ENCODE assay signal across 11 mouse cellular contexts in the genomic region with DNA sequence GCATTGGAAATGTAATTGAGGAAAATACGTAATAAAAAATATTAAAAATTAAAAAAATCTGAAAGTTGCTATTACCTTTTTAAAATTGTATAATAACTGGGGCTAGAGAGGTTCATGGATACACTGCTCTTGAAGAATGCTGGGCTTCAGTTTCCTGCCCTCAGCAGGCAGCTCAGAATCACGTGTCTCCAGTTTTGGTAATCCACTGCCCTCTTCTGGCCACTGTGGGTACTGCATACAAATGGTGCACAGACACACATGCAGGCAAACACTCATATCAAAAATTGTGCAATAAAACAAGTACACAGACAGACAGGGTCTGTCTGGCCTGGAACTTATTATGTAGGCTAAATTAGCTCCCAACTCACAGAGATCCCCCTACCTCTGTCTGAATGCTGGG. TPM values are rescaled to one million over a fixed set of nuclear protein-coding genes. Genes with fewer than 3 reads are reported as not detected.
DNase-seq lines count a peak whose midpoint lies in the region; TF ChIP-seq lines count a peak whose summit lies in the region.
"Had no signal": no experiment of that assay in that cellular context is flagged by ENCODE, and none has a peak within 500 bp of the region (broad histone marks: within the 10 kb centered on the region; RNA-seq: fewer than 3 reads in every experiment).

No protein-coding gene starts in this region.

- no peak for DNase-seq in layer of hippocampus, adult 2 months (ENCODE audit: low spot score in 2 of 2)
- no peak for DNase-seq in layer of hippocampus, adult 18-20 months (ENCODE audit: low spot score in 2 of 2)
- peak; percentile 66 to 67 for DNase-seq in B cell, adult 2 months
- DNase-seq in MEL (ENCODE audit: low read depth, low spot score): peak; percentile 63
- peak; percentile 63 for DNase-seq in induced T-regulatory cell, adult 2 months (ENCODE audit: low read depth)
- no peak for DNase-seq in right cerebral cortex, postnatal 36 days (ENCODE audit: low spot score in 2 of 2)
- no peak for DNase-seq in urinary bladder, postnatal 25 days (ENCODE audit: low spot score)
- DNase-seq in left cerebral cortex, adult 18-20 months (ENCODE audit: low spot score in 2 of 2): no peak
- DNase-seq: adrenal gland, adult 8-10 months had no signal

- no peaks in the 10 kb centered on the region for H3K36me3 ChIP-seq in MEL (ENCODE audit: control insufficient read depth in 1 of 2, insufficient read depth in 2 of 2, low read length in 2 of 2)

- no peaks in the 10 kb centered on the region for H3K79me2 ChIP-seq in MEL (ENCODE audit: control insufficient read depth, insufficient read depth, low read length, poor library complexity)

- H3K9ac ChIP-seq in MEL (ENCODE audit: control insufficient read depth, low read depth, low read length, poor library complexity, severe bottlenecking): no peak overlapping the region
- H3K9ac ChIP-seq: hindbrain, embryonic 14.5 days had no signal

- TF ChIP-seq RAD21 in MEL (IDR thresholded peaks at IDR 0.05; ENCODE audit: low read depth, low read length): peak; percentile 65

- no peak for TF ChIP-seq EP300 in MEL (IDR thresholded peaks at IDR 0.05; ENCODE audit: low read depth in 1 of 2, low read length in 2 of 2)

- TF ChIP-seq CTCF in layer of hippocampus, adult 2 months (conservative IDR thresholded peaks at IDR 0.05): peak; percentile 72
- TF ChIP-seq CTCF in MEL (IDR thresholded peaks at IDR 0.05 in 2 of 3, conservative IDR thresholded peaks at IDR 0.05 in 1 of 3; ENCODE audit: control insufficient read depth in 1 of 3, insufficient read depth in 1 of 3, low read depth in 2 of 3, low read length in 3 of 3, poor library complexity in 1 of 3, severe bottlenecking in 1 of 3): peak; percentile 61 to 75 (median 70)

- no peak overlapping the region for H3K27ac ChIP-seq in layer of hippocampus, adult 2 months
- H3K27ac ChIP-seq in MEL (ENCODE audit: control insufficient read depth, low read depth, low read length): no peak overlapping the region
- H3K27ac ChIP-seq: hindbrain, embryonic 14.5 days had no signal

- TF ChIP-seq POLR2A in MEL (IDR thresholded peaks at IDR 0.05; ENCODE audit: control insufficient read depth in 1 of 2, insufficient read depth in 1 of 2, low read depth in 1 of 2, low read length in 2 of 2, poor library complexity in 1 of 2): no peak

- no peaks in the 10 kb centered on the region for H3K4me1 ChIP-seq in MEL (ENCODE audit: control insufficient read depth in 1 of 2, insufficient read depth in 2 of 2, low read length in 2 of 2)

- no peak overlapping the region for H3K4me3 ChIP-seq in layer of hippocampus, adult 2 months
- no peak overlapping the region for H3K4me3 ChIP-seq in MEL (ENCODE audit: control insufficient read depth in 1 of 2, insufficient read depth in 1 of 2, low read depth in 2 of 2, low read length in 2 of 2)

- no peaks in the 10 kb centered on the region for H3K9me3 ChIP-seq in MEL (replicated peaks; ENCODE audit: insufficient read depth, low read length)

- H3K27me3 ChIP-seq in MEL (ENCODE audit: control insufficient read depth in 1 of 2, insufficient read depth in 2 of 2, low read length in 2 of 2): no peaks in the 10 kb centered on the region

TF ChIP-seq in MEL, 35 proteins besides CTCF, POLR2A, EP300 and RAD21:
- TF ChIP-seq POLR2AphosphoS5 (IDR thresholded peaks at IDR 0.05; ENCODE audit: borderline replicate concordance, low read depth, low read length): no peak
- TF ChIP-seq USF1 (IDR thresholded peaks at IDR 0.05; ENCODE audit: low read depth, low read length): peak; percentile 65
- no peak for TF ChIP-seq RCOR1 (IDR thresholded peaks at IDR 0.05; ENCODE audit: low read depth, low read length)
- TF ChIP-seq ZC3H11A (IDR thresholded peaks at IDR 0.05; ENCODE audit: low read depth, low read length): peak; percentile 65
- TF ChIP-seq KAT2A (conservative IDR thresholded peaks at IDR 0.05; ENCODE audit: low read depth, low read length): no peak
- no peak for TF ChIP-seq CHD2 (IDR thresholded peaks at IDR 0.05; ENCODE audit: low read length)
- no peak for TF ChIP-seq SIN3A (IDR thresholded peaks at IDR 0.05; ENCODE audit: low read length)
- no peak for TF ChIP-seq TBP (IDR thresholded peaks at IDR 0.05; ENCODE audit: low read depth, low read length)
- TF ChIP-seq TAL1 (IDR thresholded peaks at IDR 0.05; ENCODE audit: low read length): no peak
- no peak for TF ChIP-seq ZNF384 (IDR thresholded peaks at IDR 0.05; ENCODE audit: low read depth, low read length)
- no peak for TF ChIP-seq NRF1 (IDR thresholded peaks at IDR 0.05; ENCODE audit: insufficient read depth, low read depth, low read length, poor library complexity, severe bottlenecking)
- TF ChIP-seq MAX (IDR thresholded peaks at IDR 0.05; ENCODE audit: low read length): peak; percentile 31; the same call in 1 of the 2 replicates
- TF ChIP-seq MYC (IDR thresholded peaks at IDR 0.05; ENCODE audit: low read depth, low read length): 0 out of 2 replicates have a peak, but pooled peaks have one; percentile 56
- peak; percentile 68 for TF ChIP-seq SMC3 (IDR thresholded peaks at IDR 0.05; ENCODE audit: low read depth, low read length)
- no peak for TF ChIP-seq BHLHE40 (IDR thresholded peaks at IDR 0.05; ENCODE audit: borderline replicate concordance, low read depth, low read length)

RNA-seq across cellular contexts. Expression of a gene that starts 21.3 kb away (rescaled TPM):
- total RNA-seq in layer of hippocampus, adult 2 months (2021): 10 to 100 TPM; 53.0 to 54.7 TPM
- total RNA-seq in layer of hippocampus, adult 18-20 months (2021): 10 to 100 TPM; 58.9 to 59.8 TPM
- 15.7 and 17.5 TPM in 2 replicates for total RNA-seq in MEL (2012; rRNA removed)
- 10 to 100 TPM in 1 of 2 experiments, not detected in 1; 13.9 TPM for polyA plus RNA-seq in MEL (2012; ENCODE audit: insufficient read depth in 1 of 2, insufficient read length in 2 of 2, low read depth in 1 of 2, low replicate concordance in 2 of 2, missing spikeins in 1 of 2)
- 10 to 100 TPM; 51.7 to 53.7 TPM for total RNA-seq in left cerebral cortex, adult 18-20 months (2021)

RNA-seq across cellular contexts. Expression of a gene that starts 21.4 kb away (rescaled TPM):
- total RNA-seq in layer of hippocampus, adult 2 months (2021): 10 to 100 TPM; 13.7 to 15.2 TPM
- 10 to 100 TPM; 13.1 to 15.3 TPM for total RNA-seq in layer of hippocampus, adult 18-20 months (2021)
- 0.03 TPM in 1 of 2 replicates, not detected in the other for total RNA-seq in MEL (2012; rRNA removed)
- polyA plus RNA-seq in MEL (2012; ENCODE audit: insufficient read depth in 1 of 2, insufficient read length in 2 of 2, low read depth in 1 of 2, low replicate concordance in 2 of 2, missing spikeins in 1 of 2): not detected
- total RNA-seq in left cerebral cortex, adult 18-20 months (2021): 10 to 100 TPM; 13.9 to 14.1 TPM
- total RNA-seq: adrenal gland, adult 8-10 months; neutrophil, adult 5-6 weeks had no signal
- polyA plus RNA-seq: hindbrain, embryonic 14.5 days had no signal

Comparison
In these comparisons a context has a peak if more than half of its experiments do, and no peak if none do; other contexts are left out.
1. DNase-seq: peak in B cell, adult 2 months (2 of 2), MEL (single experiment) and induced T-regulatory cell, adult 2 months (single experiment); none in layer of hippocampus, adult 2 months (0 of 2), layer of hippocampus, adult 18-20 months (0 of 2), right cerebral cortex, postnatal 36 days (0 of 2), urinary bladder, postnatal 25 days (single experiment) and left cerebral cortex, adult 18-20 months (0 of 2).
2. RNA of a gene that starts 21.4 kb away (total RNA-seq): 13.1 to 15.3 TPM in layer of hippocampus, adult 18-20 months, 13.7 to 15.2 TPM in layer of hippocampus, adult 2 months and 13.9 to 14.1 TPM in left cerebral cortex, adult 18-20 months; 0.03 TPM in MEL; every median in the first group is over 10 times any median in the second.